Mouse (Mus musculus): Measurements from ENCODE around the gene 5730596B20Rik. TPM values are rescaled to one million over a fixed set of nuclear protein-coding genes. Genes with fewer than 3 reads are reported as not detected.

The 5730596B20Rik gene
- polyA plus RNA-seq, 1 experiment from 2014 or later, result 1.3 TPM

DNA sequence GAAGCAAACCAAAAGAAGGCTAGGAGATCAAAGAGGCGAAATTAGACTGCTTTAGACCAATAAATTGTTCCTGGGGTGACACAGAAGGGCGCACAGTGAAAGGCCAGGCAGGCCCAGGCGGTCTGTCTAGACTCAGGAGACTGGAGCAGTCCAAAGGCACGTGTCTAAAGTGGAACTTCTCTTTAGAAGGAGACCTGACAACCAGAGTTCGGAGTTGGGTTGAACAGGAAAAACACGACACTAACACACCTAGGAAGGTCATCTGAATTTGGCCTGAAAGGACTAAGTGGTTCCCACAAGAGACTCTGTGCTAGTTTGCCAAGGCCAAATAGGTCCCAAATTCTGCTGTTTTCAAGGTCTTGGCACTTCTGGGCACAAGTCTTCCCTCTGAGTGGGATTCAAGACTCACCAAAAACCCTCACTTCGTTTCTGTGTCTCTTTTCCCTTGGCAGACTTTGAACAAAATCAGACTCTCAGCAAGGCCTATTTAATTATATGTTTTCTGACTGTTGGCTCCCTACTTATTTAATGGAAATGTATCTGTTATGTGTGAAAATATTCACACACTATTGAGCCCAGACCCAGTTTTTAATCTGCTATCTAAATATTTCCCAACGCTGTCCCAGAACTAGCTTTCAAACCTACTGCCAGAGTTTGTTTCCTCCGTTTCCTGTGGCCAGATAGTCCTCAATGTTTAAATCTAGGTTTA, 42.1 kb downstream of the 5730596B20Rik start:
- H3K4me1 ChIP-seq (replicated peaks; ENCODE audit: insufficient read depth, low read length), result peaks cover 41% of the 10 kb centered on the region
- H3K27ac ChIP-seq, result peak overlapping the region; percentile 96
- TF ChIP-seq CTCF (IDR thresholded peaks at IDR 0.05; ENCODE audit: low read depth), result no peak
- no peaks in the 10 kb centered on the region for H3K9me3 ChIP-seq (replicated peaks; ENCODE audit: low read length)
- WGBS, result 39% methylated on average over 9 of the region's 9 CpGs
- H3K9ac ChIP-seq (ENCODE audit: low read depth, low read length), result peak overlapping the region; percentile 73
- H3K4me3 ChIP-seq (replicated peaks; ENCODE audit: low read depth, low read length), result peak overlapping the region; percentile 85
- peak overlapping the region; percentile 89 for H3K4me2 ChIP-seq (ENCODE audit: low read length)
- H3K27me3 ChIP-seq (ENCODE audit: insufficient read depth, low read length), result no peaks in the 10 kb centered on the region
- DNase-seq (ENCODE audit: low spot score) (no peak), ATAC-seq (replicated peaks; ENCODE audit: low FRiP score, low read depth) (no peak)
- H3K36me3 ChIP-seq (ENCODE audit: insufficient read depth, low read length), result 0 out of 2 replicates have a peak, but pooled peaks cover 6% of the 10 kb centered on the region

DNA sequence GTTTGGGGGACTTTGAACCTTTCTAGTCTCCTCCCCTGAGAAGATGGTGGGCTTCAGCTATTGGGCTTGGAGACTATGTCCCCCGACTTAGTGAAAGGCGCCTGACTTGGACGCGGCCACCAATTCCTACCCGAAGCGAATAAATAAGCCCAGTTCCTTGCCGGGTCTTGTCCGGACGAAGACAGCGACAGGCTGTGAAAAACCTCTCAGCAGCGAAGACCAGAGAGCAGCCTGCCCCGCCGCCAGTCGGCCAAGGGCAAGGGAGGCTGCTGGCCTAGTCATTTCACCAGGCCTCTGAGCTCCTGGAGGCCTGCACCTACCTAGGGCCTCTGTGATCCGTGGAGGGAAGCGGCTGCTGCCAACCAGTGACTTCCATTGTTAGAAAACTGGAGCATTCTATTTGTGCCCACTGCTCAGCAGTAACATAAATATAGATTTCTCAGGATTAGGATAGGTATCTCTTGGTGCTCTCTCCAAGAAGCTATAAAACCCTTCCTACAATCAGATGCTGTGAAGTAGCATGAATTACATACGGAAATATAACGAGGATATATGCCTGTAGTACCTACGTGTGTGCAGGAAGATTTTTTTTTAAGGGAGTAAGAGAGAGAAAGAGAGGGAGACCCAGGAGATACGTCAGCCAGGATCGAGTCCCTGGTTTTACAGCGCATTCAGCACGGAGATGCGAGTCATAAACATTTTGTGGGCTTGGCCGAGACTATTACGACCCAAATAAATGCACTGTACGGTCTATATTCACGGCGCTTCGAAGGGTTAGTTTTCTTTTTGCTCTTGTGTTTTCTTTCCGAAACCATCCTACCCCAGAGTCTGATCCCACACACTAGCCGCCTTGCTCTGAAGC, 42.9 kb downstream of the 5730596B20Rik start:
- Histone ChIP-seq H3K27ac (peak overlapping the region; percentile 96), H3K4me1 (replicated peaks; ENCODE audit: insufficient read depth, low read length) (peaks cover 33% of the 10 kb centered on the region), H3K4me2 (ENCODE audit: low read length) (peak overlapping the region; percentile 89), H3K9me3 (replicated peaks; ENCODE audit: low read length) (no peaks in the 10 kb centered on the region), H3K36me3 (ENCODE audit: insufficient read depth, low read length) (0 out of 2 replicates have a peak, but pooled peaks cover 6% of the 10 kb centered on the region), H3K9ac (ENCODE audit: low read depth, low read length) (peak overlapping the region; percentile 73), H3K27me3 (ENCODE audit: insufficient read depth, low read length) (no peaks in the 10 kb centered on the region), H3K4me3 (replicated peaks; ENCODE audit: low read depth, low read length) (peak overlapping the region; percentile 85)
- ATAC-seq (replicated peaks; ENCODE audit: low FRiP score, low read depth) (no peak), DNase-seq (ENCODE audit: low spot score) (no peak)
- TF ChIP-seq CTCF (IDR thresholded peaks at IDR 0.05; ENCODE audit: low read depth), result no peak
- 13% methylated on average over 32 of the region's 32 CpGs for WGBS

DNA sequence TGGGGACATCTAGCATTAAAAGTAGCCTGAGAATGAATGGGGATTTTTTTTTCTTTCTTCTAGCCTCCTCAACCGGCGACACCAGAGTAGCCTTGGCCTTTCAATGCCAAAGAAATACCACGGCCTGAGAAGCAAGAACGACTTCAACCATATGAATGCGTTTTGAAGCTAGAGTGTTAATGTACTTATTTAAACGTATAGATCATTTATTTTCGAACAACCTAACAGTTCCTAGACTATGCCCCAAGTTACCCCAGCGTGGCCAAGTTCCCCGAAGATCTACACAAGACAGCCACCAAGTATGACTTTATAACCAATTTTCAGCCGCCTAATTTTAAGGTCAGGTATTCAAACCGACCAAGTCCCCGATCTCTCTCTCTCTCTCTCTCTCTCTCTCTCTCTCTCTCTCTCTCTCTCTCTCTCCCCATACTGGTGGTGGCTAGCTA, 43.6 kb downstream of the 5730596B20Rik start:
- DNase-seq (ENCODE audit: low spot score), result no peak
- Histone ChIP-seq H3K36me3 (ENCODE audit: insufficient read depth, low read length) (0 out of 2 replicates have a peak, but pooled peaks cover 6% of the 10 kb centered on the region), H3K9me3 (replicated peaks; ENCODE audit: low read length) (no peaks in the 10 kb centered on the region), H3K4me3 (replicated peaks; ENCODE audit: low read depth, low read length) (peak overlapping the region; percentile 85), H3K27me3 (ENCODE audit: insufficient read depth, low read length) (no peaks in the 10 kb centered on the region), H3K9ac (ENCODE audit: low read depth, low read length) (peak overlapping the region; percentile 73), H3K4me2 (ENCODE audit: low read length) (peak overlapping the region; percentile 89), H3K4me1 (replicated peaks; ENCODE audit: insufficient read depth, low read length) (peaks cover 27% of the 10 kb centered on the region), H3K27ac (peak overlapping the region; percentile 96)
- no peak for TF ChIP-seq CTCF (IDR thresholded peaks at IDR 0.05; ENCODE audit: low read depth)
- WGBS, result 7% methylated on average over 12 of the region's 12 CpGs
- ATAC-seq (replicated peaks; ENCODE audit: low FRiP score, low read depth), result no peak

DNA sequence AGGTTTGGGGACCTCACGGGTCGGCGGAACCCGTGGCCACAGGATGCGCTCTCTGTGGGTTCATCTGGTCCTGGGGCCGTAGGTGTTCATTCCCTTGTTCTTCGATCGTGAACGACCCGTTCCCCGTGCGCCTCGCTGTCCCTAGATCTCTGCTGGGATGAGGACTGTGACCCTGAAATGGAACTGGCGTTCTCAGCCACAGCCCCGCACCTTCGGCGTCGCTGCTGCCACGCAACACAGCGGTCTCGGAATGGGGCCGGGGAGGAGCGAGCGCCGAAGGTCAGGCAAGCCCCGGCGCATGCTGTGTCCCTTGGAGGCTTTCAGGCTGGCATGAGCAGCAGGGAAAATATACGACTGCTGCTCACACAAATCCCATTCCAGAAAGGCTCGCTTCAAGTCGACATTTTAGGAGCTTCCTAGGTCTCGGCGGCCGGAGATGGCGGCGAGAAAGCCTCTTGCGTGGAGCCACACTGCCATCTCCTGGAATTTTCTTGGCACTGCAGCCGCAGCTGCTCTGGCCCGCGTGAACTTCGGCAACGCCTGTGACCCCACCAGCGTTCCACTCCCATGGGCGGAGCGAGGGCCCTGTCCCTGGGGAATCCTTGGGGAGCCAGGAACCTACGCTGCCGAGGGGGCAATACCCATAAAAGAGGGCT, 44.2 kb downstream of the 5730596B20Rik start, which contains the start of gene Hoxa7:
Hoxa7 (minus strand) TSS at position 518 of the 656 bp plus-strand sequence.
- H3K27me3 ChIP-seq (ENCODE audit: insufficient read depth, low read length), result no peaks in the 10 kb centered on the region
- peak within 1 kb of the TSS; percentile 96 for H3K27ac ChIP-seq
- ATAC-seq (replicated peaks; ENCODE audit: low FRiP score, low read depth) (peak; percentile 25), DNase-seq (ENCODE audit: low spot score) (peak; percentile 96)
- H3K36me3 ChIP-seq (ENCODE audit: insufficient read depth, low read length), result 0 out of 2 replicates have a peak, but pooled peaks cover 6% of the 10 kb centered on the region
- under 1% methylated on average over 46 of the region's 46 CpGs for WGBS
- H3K4me2 ChIP-seq (ENCODE audit: low read length), result peak within 1 kb of the TSS; percentile 89
- H3K4me3 ChIP-seq (replicated peaks; ENCODE audit: low read depth, low read length), result peak within 1 kb of the TSS; percentile 85
- H3K9me3 ChIP-seq (replicated peaks; ENCODE audit: low read length), result no peaks in the 10 kb centered on the region
- H3K9ac ChIP-seq (ENCODE audit: low read depth, low read length), result peak within 1 kb of the TSS; percentile 97
- TF ChIP-seq CTCF (IDR thresholded peaks at IDR 0.05; ENCODE audit: low read depth), result peak; percentile 98
- H3K4me1 ChIP-seq (replicated peaks; ENCODE audit: insufficient read depth, low read length), result peaks cover 21% of the 10 kb centered on the region

DNA sequence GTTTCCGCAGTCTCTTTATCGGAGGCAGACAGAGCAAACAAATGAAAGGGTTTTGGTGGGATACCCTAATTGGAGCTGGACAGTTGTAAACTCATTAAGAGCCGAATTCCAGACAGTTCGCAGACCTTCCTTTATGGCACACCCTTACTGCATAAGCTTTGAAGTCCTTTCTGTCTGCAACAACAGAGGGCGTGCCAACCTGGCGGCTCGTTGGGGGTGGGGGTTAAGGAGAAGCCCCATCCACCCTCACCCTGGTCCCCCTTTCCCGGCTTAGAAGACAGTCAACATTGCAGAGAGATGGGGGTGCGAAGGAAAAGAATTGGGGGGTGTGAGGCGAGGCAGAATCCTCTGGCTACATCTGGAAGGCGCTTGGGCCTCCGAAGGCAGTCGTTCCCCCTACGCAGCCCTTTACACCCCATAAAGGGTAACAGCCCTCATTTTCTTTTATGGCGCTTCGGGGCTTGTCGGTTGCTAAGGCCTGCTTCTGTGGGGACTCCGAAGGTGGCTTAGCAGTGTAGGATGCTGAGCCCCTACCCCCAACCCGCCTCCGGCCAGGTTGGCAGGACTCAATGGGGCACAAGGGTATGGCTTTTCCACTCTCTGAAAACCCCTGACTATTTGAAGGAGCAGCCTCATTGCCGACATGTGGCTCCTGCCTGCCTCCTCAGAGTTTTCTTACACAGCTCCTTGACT, 44.8 kb downstream of the 5730596B20Rik start:
- Histone ChIP-seq H3K36me3 (ENCODE audit: insufficient read depth, low read length) (0 out of 2 replicates have a peak, but pooled peaks cover 6% of the 10 kb centered on the region), H3K4me1 (replicated peaks; ENCODE audit: insufficient read depth, low read length) (peaks cover 23% of the 10 kb centered on the region), H3K9ac (ENCODE audit: low read depth, low read length) (peak overlapping the region; percentile 97), H3K4me2 (ENCODE audit: low read length) (peak overlapping the region; percentile 89), H3K4me3 (replicated peaks; ENCODE audit: low read depth, low read length) (peak overlapping the region; percentile 85), H3K9me3 (replicated peaks; ENCODE audit: low read length) (no peaks in the 10 kb centered on the region), H3K27ac (peak overlapping the region; percentile 96), H3K27me3 (ENCODE audit: insufficient read depth, low read length) (no peaks in the 10 kb centered on the region)
- peak; percentile 89 for DNase-seq (ENCODE audit: low spot score)
- ATAC-seq (replicated peaks; ENCODE audit: low FRiP score, low read depth), result peak; percentile 25
- 3% methylated on average over 21 of the region's 21 CpGs for WGBS
- no peak for TF ChIP-seq CTCF (IDR thresholded peaks at IDR 0.05; ENCODE audit: low read depth)

Data from kidney, postnatal 0 days (tissue).